Mouse (Mus musculus): ENCODE results near the gene Il6st.

DNA sequence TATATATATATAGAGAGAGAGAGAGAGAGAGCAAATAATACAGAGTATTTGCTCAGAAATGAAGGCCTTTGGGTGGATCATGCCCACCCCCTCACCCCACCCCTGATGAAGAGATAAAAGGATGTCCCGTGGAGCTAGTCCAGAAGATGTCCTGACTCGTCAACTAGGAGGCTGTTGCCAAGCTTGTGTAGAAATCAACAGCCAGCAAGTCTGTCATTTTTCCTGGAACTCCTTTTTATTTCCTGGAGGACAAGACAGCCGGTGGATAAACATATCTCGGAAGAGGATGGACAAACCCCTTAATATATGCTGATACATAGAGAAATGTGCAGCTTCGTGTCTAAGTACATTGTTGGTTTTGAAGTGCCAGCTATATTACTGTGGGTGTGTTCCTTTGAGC, 49.0 kb downstream of the Il6st start:
- TF ChIP-seq CTCF (conservative IDR thresholded peaks at IDR 0.05; ENCODE audit: insufficient read depth, insufficient read length, low read depth, low read length) (no peak), POLR2A (IDR thresholded peaks at IDR 0.05; ENCODE audit: low read depth, low read length) (no peak)
